Mouse (Mus musculus): ENCODE results near the gene Stac2. TPM values are rescaled to one million over a fixed set of nuclear protein-coding genes. Genes with fewer than 3 reads are reported as not detected.

Gene Stac2
- polyA plus RNA-seq, 1 experiment = 1.5 TPM

- Histone ChIP-seq H3K4me3 (replicated peaks) (peak overlapping the region; percentile 83), H3K27me3 (replicated peaks) (peaks cover 75% of the 10 kb centered on the region), H3K9me3 (no peaks in the 10 kb centered on the region), H3K36me3 (replicated peaks; ENCODE audit: low read length) (no peaks in the 10 kb centered on the region), H3K4me1 (peaks cover 42% of the 10 kb centered on the region)
- TF ChIP-seq GATA1 (IDR thresholded peaks at IDR 0.05; ENCODE audit: borderline replicate concordance, low read length) = no peak
- TF ChIP-seq FLI1 (IDR thresholded peaks at IDR 0.05; ENCODE audit: low read length) = no peak
Observed at GRCm38 (mm10) chr11:98003171-98003671, 50.0 kb downstream of the Stac2 start.

GRCm38 (mm10) chr11:98002627-98003026 is 50.6 kb downstream of the Stac2 start:
- Histone ChIP-seq H3K4me3 (replicated peaks) (peak overlapping the region; percentile 83), H3K36me3 (replicated peaks; ENCODE audit: low read length) (no peaks in the 10 kb centered on the region), H3K27me3 (replicated peaks) (peaks cover 75% of the 10 kb centered on the region), H3K9me3 (no peaks in the 10 kb centered on the region), H3K4me1 (peaks cover 39% of the 10 kb centered on the region)
- TF ChIP-seq GATA1 (IDR thresholded peaks at IDR 0.05; ENCODE audit: borderline replicate concordance, low read length) (no peak), FLI1 (IDR thresholded peaks at IDR 0.05; ENCODE audit: low read length) (no peak)

GRCm38 (mm10) chr11:98001986-98002385 is 51.3 kb downstream of the Stac2 start:
- H3K4me1 ChIP-seq = peaks cover 39% of the 10 kb centered on the region
- no peaks in the 10 kb centered on the region for H3K36me3 ChIP-seq (replicated peaks; ENCODE audit: low read length)
- peaks cover 74% of the 10 kb centered on the region for H3K27me3 ChIP-seq (replicated peaks)
- TF ChIP-seq FLI1 (IDR thresholded peaks at IDR 0.05; ENCODE audit: low read length) = no peak
- no peak for TF ChIP-seq GATA1 (IDR thresholded peaks at IDR 0.05; ENCODE audit: borderline replicate concordance, low read length)
- no peaks in the 10 kb centered on the region for H3K9me3 ChIP-seq
- no peak overlapping the region for H3K4me3 ChIP-seq (replicated peaks)

- Histone ChIP-seq H3K27me3 (replicated peaks) (peaks cover 77% of the 10 kb centered on the region), H3K4me3 (replicated peaks) (no peak overlapping the region), H3K36me3 (replicated peaks; ENCODE audit: low read length) (no peaks in the 10 kb centered on the region), H3K9me3 (no peaks in the 10 kb centered on the region), H3K4me1 (peaks cover 39% of the 10 kb centered on the region)
- no peak for TF ChIP-seq FLI1 (IDR thresholded peaks at IDR 0.05; ENCODE audit: low read length)
- no peak for TF ChIP-seq GATA1 (IDR thresholded peaks at IDR 0.05; ENCODE audit: borderline replicate concordance, low read length)
Observed at GRCm38 (mm10) chr11:98001351-98001824, 51.9 kb downstream of the Stac2 start.

- Histone ChIP-seq H3K4me1 (peaks cover 44% of the 10 kb centered on the region), H3K27me3 (replicated peaks) (peaks cover 81% of the 10 kb centered on the region), H3K9me3 (no peaks in the 10 kb centered on the region), H3K36me3 (replicated peaks; ENCODE audit: low read length) (no peaks in the 10 kb centered on the region), H3K4me3 (replicated peaks) (no peak overlapping the region)
- TF ChIP-seq GATA1 (IDR thresholded peaks at IDR 0.05; ENCODE audit: borderline replicate concordance, low read length) = no peak
- TF ChIP-seq FLI1 (IDR thresholded peaks at IDR 0.05; ENCODE audit: low read length) = no peak
Observed at GRCm38 (mm10) chr11:98000378-98001140, 52.7 kb downstream of the Stac2 start.

GRCm38 (mm10) chr11:97999748-98000147 is 53.5 kb downstream of the Stac2 start:
- Histone ChIP-seq H3K27me3 (replicated peaks) (peaks cover 81% of the 10 kb centered on the region), H3K4me1 (peaks cover 48% of the 10 kb centered on the region), H3K36me3 (replicated peaks; ENCODE audit: low read length) (no peaks in the 10 kb centered on the region), H3K4me3 (replicated peaks) (no peak overlapping the region), H3K9me3 (no peaks in the 10 kb centered on the region)
- TF ChIP-seq FLI1 (IDR thresholded peaks at IDR 0.05; ENCODE audit: low read length) (no peak), GATA1 (IDR thresholded peaks at IDR 0.05; ENCODE audit: borderline replicate concordance, low read length) (no peak)

GRCm38 (mm10) chr11:97998898-97999608 is 54.2 kb downstream of the Stac2 start:
- Histone ChIP-seq H3K27me3 (replicated peaks) (peaks cover 81% of the 10 kb centered on the region), H3K36me3 (replicated peaks; ENCODE audit: low read length) (no peaks in the 10 kb centered on the region), H3K4me3 (replicated peaks) (no peak overlapping the region), H3K4me1 (peaks cover 55% of the 10 kb centered on the region), H3K9me3 (no peaks in the 10 kb centered on the region)
- TF ChIP-seq GATA1 (IDR thresholded peaks at IDR 0.05; ENCODE audit: borderline replicate concordance, low read length) (no peak), FLI1 (IDR thresholded peaks at IDR 0.05; ENCODE audit: low read length) (no peak)

GRCm38 (mm10) chr11:97998074-97998793 is 55.0 kb downstream of the Stac2 start:
- H3K4me3 ChIP-seq (replicated peaks) = no peak overlapping the region
- H3K4me1 ChIP-seq = peaks cover 54% of the 10 kb centered on the region
- no peaks in the 10 kb centered on the region for H3K36me3 ChIP-seq (replicated peaks; ENCODE audit: low read length)
- H3K27me3 ChIP-seq (replicated peaks) = peaks cover 73% of the 10 kb centered on the region
- TF ChIP-seq FLI1 (IDR thresholded peaks at IDR 0.05; ENCODE audit: low read length) (no peak), GATA1 (IDR thresholded peaks at IDR 0.05; ENCODE audit: borderline replicate concordance, low read length) (no peak)
- no peaks in the 10 kb centered on the region for H3K9me3 ChIP-seq

- no peak for TF ChIP-seq GATA1 (IDR thresholded peaks at IDR 0.05; ENCODE audit: borderline replicate concordance, low read length)
- TF ChIP-seq FLI1 (IDR thresholded peaks at IDR 0.05; ENCODE audit: low read length) = no peak
- peaks cover 46% of the 10 kb centered on the region for H3K4me1 ChIP-seq
- no peaks in the 10 kb centered on the region for H3K36me3 ChIP-seq (replicated peaks; ENCODE audit: low read length)
- no peaks in the 10 kb centered on the region for H3K9me3 ChIP-seq
- H3K4me3 ChIP-seq (replicated peaks) = no peak overlapping the region
- H3K27me3 ChIP-seq (replicated peaks) = peaks cover 67% of the 10 kb centered on the region
Observed at GRCm38 (mm10) chr11:97997387-97997960, 55.8 kb downstream of the Stac2 start.
